Mouse (Mus musculus) brown adipose tissue, adult 24 weeks (tissue): ENCODE data around the gene Rtn2. TPM values are rescaled to one million over a fixed set of nuclear protein-coding genes. Genes with fewer than 3 reads are reported as not detected.

Experiments
- H3K27ac ChIP-seq: fragments of 200-500 bp; replicated peaks from 2 replicates; pipeline ENCODE4 v1.5.1; 2012; ENCODE audit warnings: low read depth, mild to moderate bottlenecking, low read length
- H3K4me1 ChIP-seq: fragments of 200-500 bp; 2 replicates; pipeline ENCODE4 v1.6.1; 2012; ENCODE audit warnings: low read length, mixed read lengths; ENCODE audit not compliant: control insufficient read depth, insufficient read depth, insufficient read length
- H3K4me3 ChIP-seq: fragments of 200-500 bp; 2 replicates; pipeline ENCODE4 v1.5.1; 2012; ENCODE audit warnings: low read depth, mild to moderate bottlenecking, low read length, moderate library complexity; ENCODE audit not compliant: insufficient read depth
- polyA plus RNA-seq: library from polyadenylated mRNA; stranded (reverse); fragments of >200 nt; gene quantifications from 2 replicates; pipeline ENCODE4 v1.2.4, GENCODE M21; 2012; ENCODE audit not compliant: missing spikeins, insufficient read depth, insufficient read length

The Rtn2 gene
- polyA plus RNA-seq, 1 experiment, result 14.9 TPM

DNA sequence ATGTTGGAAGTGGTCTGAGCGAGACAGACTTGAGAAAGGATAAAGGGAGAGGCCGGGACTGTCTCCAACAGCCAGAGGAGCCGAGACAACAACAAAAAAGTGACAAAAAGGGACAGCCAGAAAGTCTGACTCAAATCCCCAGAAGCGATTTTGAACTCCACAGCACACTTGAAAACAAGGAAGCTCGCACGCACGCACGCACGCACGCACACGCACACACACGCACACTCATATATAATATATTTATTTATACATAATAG lies 20.6 kb downstream of the Rtn2 start:
- H3K4me3 ChIP-seq, result no peak overlapping the region
- H3K27ac ChIP-seq, result no peak overlapping the region
- no peaks in the 10 kb centered on the region for H3K4me1 ChIP-seq

DNA sequence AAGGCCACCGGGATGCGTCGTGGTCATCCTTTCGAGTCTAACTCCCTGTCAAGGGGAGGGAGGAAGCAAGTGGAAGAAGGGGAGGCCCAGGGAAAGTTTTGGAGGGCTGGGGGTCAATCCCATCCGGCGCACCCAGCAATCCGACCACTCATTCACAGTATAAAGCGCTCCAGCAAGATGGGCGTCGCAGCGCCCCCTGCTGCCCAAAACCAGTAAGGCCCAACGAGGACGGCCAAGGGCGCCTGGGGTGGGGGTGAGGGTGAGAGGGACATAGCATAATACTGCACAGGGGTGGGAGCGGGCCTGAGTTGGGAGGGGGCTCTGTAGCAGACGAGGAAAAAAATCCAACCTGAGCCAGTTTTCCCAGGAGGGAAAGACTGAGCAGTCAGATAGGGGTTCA lies 21.3 kb downstream of the Rtn2 start:
- Histone ChIP-seq H3K4me1 (no peaks in the 10 kb centered on the region), H3K27ac (no peak overlapping the region), H3K4me3 (0 out of 2 replicates have a peak overlapping the region, but pooled peaks have one; percentile 5)

DNA sequence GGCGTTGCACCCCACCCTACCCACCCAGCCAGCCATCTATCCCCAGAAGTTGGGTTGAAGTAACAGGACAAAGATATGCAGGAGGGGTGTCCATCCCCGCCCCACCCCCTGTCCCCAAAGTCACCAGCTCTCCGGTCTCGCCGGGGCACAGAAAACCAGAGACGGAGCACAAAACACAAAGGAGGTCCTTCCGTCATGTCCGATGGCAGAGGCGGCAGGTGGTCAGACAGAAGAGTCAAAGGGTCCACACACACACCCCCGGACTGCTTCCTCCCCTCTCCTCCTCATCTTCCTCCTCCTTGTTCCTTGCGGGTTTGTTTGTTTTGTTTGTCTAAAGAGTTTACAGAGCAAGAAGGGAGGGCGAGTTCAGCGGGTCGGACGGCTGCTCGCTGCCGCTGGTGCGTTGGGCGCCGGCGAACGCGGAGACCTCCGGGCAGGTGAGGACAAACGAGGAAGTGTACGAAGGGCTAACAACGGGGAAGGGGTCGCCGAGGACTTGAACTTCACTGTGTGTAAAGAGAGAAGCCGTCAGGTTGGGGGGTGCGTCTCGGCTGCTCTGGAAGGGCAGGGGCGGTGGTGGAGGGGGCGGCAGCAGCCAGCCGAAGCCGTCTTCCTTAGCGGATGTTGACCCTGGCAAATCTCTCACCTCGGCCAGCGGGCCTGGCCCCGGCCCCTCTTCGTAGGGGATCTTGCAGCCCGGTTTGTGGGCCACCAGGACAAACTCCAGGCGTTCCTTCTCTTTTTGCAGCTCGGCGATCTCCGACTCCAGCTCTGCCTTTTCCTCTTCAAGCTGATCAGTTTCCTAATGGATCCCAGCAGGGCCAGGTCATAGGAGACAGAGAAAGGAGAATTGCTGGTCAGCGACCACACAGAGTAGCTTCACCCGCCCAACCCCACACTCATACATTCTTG lies 22.3 kb downstream of the Rtn2 start:
- peak overlapping the region; percentile 52 for H3K4me3 ChIP-seq
- no peak overlapping the region for H3K27ac ChIP-seq
- H3K4me1 ChIP-seq, result no peaks in the 10 kb centered on the region

DNA sequence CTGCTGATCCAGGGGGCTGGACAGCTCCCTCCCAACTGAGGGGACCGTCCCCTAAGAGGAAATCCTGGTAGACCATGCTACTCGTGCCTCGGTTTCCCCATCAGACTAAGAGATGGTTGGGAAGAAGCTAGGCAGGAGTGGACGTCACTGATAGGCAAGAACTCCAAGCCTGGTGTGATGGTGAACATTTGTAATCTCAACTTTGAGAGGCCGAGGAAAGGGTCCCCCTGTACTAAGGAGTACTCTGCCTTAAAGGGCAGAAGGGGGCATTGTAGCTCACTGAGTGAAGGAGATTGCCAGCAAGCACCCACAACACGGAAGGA lies 22.9 kb downstream of the Rtn2 start:
- Histone ChIP-seq H3K4me3 (0 out of 2 replicates have a peak overlapping the region, but pooled peaks have one; percentile 52), H3K27ac (no peak overlapping the region), H3K4me1 (no peaks in the 10 kb centered on the region)

DNA sequence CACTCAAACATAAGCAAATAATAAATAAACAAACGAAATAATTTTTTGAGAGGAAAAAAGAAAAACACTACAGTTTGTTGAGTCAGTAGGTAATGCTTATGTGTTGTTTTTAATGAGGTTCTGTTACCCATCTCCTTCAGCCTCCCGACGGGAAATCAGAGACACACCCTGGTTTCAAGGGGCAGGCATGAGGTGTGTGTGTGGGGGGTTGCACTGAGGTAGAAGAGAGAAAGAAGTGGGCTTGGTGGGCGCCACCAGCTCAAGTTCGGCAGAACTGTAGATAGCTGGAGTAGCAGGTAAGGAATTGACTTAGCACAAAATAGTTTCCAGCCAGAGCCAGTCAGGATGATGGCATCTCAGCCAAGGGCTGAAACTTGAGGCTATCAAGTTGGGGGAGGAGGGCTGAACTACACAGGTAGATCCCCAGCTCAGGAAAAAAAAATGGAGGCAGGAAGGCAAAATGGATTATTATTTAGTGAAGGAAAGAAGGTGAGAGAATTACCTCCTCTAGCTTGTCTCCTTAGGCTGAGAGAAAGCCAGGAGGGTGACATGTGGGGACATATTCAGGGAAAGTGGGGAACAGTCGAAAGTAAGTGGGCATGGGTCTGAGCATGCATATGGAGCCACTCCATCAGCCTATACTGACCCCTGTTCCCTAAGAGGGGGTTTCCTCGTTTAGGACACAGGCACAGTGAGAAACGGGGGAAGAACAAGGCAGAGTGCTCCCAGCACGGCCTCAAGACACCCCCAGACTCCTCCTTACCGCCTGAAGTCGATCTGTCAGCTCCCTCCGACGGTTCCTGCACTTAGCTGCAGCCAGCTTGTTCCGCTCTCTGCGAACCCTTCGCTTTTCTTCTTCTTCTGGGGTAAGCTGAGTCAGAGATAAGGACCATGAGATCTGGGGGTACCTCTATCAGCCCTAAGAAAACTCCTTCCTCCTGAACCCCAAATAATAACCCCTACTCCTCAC lies 23.7 kb downstream of the Rtn2 start:
- Histone ChIP-seq H3K4me3 (no peak overlapping the region), H3K4me1 (no peaks in the 10 kb centered on the region)

DNA sequence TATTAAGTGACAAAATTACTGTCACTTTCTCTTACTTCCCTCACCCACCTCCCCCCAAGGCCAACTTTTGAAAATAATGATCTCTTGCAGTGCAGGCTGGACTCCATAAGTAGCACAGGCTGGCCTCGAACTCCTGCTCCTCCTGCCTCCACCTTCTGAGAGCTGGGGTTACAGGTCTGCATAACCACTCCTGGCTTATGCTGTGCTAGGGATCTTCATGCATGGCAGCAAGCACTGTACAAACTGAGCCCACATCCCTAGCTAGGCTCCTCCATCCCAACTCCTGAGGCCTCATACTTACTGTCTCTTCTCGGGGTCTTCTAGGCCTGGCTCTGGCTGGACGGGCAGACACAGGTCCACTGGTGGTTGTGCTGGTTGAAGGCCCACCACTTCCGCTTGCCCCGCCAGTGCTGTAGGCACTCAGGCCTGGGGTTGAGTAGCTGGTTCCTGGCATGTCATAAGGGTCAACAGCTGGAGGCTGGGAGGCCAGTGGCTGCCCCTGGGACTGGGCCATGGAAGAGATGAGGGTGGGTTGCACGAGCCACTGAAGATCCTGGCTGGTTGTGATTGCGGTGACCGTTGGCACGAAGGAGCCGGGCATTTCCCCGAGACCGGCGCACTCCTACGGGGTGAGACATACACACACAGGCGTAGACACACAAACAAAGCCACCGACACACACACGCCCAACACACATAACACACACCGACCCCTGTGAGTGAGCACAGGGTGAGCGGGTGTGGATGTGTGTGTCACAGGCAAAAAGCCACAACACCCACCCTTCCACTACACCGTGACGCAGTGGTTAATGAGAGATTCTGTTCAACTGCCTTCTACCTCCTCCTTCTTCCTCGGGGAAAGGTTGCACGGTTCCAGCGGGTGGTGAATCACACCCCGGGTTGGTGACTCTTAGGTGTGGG lies 24.7 kb downstream of the Rtn2 start:
- no peak overlapping the region for H3K27ac ChIP-seq
- H3K4me3 ChIP-seq, result no peak overlapping the region; the same call in 1 of the 2 replicates
- no peaks in the 10 kb centered on the region for H3K4me1 ChIP-seq

More for the DNA sequence above, 23.7 kb downstream of the Rtn2 start:
- H3K27ac ChIP-seq, result no peak overlapping the region

DNA sequence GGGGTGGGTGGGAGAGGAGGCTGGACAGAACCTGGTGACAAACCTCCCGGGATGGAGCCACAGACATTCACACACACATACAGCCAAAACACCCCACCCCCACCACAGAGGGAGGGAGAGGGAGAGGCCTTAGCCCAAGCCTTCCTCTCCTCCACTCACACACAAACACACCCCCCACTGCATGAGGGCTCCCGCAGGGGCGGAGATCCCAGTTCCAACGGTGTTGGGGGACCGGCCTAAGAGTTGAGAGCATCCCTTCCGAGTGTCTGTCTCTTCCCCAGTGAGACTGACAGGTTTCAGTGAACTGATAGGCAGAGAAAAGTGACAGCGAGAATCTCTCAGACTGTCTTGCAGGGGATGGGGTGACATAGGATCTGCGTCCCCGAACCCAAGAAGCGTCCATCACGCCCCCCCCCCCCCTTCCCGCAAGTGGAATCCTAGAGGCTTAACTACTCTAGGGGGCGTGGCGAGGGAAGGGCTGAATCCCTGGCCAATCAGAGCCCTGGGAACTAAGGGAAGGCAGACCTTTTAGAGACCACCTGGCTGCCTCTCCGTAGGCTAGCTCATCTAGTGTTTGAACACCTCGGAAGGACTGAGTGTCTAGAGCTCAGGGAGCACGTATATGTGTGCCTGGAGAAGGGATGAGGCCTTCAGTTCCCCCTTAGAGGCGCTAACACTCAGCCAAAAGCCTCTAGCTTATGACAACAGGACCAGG lies 25.5 kb downstream of the Rtn2 start:
- Histone ChIP-seq H3K27ac (peak overlapping the region; percentile 81), H3K4me3 (peak overlapping the region; percentile 74), H3K4me1 (no peaks in the 10 kb centered on the region)

DNA sequence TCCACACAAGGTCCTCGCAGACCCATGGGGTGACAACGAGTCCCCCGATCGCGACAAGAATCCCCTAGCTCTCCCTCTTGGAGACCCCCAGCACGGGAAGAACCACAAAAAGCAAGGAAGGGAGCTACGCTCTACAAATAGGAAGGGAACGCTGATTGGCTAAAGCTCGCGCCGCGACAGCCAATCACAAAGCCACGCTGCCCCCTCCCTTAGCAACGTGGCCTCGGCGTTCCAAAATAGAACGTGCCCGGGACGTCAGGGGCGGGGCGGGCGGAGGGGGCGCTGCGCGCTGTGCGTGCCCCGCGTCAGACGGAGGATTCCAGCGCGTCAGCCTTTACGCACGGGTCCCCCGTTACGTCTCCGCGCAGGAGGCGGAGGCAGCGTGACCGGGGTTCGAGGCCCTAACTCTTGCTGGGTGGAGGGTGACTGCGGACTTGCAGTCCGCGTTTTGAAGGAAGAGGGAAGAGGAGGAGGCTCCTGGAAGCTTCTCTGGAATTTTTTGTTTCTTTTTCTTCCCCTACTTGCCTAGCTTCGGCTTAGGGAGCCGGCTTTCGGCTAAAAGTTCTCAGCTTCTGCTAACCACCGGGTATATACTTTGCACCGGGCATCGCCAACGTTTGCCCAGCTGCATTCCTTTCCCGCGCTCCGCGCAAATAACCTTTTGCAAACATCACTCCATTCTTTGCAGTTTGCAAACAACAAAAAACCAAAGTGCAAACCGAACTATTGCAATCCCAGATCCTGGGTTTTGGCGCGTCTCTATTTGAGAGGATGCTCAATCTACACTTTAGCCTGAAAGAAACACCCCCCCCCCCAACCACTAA lies 26.2 kb downstream of the Rtn2 start:
- Histone ChIP-seq H3K27ac (peak overlapping the region; percentile 81), H3K4me3 (peak overlapping the region; percentile 74), H3K4me1 (no peaks in the 10 kb centered on the region)

DNA sequence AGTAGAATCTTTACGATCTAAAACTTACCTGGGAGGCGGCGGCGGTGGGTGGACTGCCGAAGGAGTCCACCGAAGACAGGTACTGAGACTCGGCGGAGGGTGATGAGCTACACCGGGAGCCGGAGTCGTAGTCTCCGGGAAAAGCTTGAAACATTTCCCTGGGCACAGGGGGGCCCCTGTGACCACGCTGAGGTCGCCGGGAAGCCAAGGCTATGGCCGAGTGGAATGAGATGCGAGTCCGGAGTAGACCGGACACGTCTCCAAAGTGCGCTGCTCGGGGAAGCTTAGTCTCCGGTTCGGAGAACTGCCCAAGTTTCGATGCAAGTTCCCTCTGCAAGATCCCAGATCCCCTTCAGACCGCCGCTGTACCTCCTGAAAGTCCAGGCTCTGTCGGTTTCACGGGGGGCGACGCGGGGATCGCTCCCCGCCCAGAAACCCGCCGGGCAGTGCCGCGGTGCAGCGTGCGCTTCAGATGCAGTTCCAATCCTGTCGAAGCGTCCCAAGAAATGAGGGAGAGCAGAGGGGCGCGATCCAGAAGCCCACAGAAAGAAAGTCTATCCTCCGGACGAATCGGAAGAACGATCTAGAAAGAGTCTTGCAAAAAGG lies 27.0 kb downstream of the Rtn2 start:
- no peaks in the 10 kb centered on the region for H3K4me1 ChIP-seq
- H3K27ac ChIP-seq, result peak overlapping the region; percentile 46
- H3K4me3 ChIP-seq, result peak overlapping the region; percentile 63

DNA sequence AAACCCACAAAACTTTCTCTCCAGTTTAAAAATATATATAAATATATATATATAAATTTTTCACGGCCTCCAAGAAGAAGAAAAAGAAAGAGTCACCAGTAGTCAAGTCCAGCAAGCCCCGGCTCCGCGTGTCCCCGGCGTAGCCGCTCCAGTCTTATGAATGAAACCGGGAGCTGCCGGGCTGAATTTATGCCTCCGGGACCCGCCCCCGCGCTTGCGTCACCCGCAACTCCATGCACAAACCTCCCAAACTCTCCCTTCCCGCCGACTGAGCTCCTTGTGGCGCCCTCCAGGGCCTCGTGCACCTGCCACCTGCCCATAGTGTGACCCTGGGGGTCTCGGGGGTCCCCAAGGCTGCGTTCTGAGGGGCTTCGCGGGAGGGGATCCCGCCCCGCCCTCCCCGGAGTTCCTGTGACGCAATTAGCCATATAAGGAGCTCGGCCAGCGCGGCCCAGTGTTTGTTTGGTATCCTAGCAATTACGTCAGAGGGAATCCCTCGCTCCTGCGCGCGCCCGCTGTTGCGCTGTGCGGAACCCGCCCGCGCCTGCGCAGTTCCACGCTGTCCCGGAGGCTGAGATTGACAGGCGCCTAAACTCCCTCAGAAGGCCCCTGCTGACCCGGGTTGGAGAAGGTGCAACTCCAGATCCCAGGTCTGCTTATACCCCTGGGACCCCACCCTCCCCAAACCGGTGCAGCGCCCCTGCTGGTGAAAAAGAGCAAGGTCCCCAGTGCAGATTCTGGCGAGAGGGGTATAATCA lies 27.6 kb downstream of the Rtn2 start, which contains the start of gene Fosb:
TSS of gene Fosb (minus strand) at position 168 of the 758 bp plus-strand sequence.
- Histone ChIP-seq H3K4me3 (peak within 1 kb of the TSS; percentile 73), H3K27ac (peak within 1 kb of the TSS; percentile 93)

DNA sequence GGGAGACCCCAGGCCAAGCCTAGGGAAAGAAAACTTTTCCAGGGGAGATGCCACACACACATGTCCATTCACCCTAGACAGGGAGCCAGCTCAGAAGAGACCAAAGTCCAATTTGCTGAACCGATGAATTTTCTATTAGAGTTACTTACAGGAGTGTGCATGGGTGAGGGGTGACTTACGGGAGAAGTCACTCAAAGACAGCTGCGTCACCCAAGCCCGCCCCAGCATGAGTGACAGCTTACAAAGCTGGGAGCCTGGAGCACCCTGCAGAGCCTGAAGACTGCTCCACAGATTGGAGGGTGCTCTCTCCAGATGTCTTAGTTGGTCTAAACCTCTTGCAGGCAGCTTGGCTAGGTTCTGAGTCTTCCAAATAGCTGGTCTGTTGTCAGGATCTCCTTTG lies 29.6 kb downstream of the Rtn2 start:
- H3K4me3 ChIP-seq, result no peak overlapping the region
- peaks cover 5% of the 10 kb centered on the region; the same call in 1 of the 2 replicates for H3K4me1 ChIP-seq
- H3K27ac ChIP-seq, result no peak overlapping the region

More for the DNA sequence above, 27.6 kb downstream of the Rtn2 start, which contains the start of gene Fosb:
- no peaks in the 10 kb centered on the region for H3K4me1 ChIP-seq

DNA sequence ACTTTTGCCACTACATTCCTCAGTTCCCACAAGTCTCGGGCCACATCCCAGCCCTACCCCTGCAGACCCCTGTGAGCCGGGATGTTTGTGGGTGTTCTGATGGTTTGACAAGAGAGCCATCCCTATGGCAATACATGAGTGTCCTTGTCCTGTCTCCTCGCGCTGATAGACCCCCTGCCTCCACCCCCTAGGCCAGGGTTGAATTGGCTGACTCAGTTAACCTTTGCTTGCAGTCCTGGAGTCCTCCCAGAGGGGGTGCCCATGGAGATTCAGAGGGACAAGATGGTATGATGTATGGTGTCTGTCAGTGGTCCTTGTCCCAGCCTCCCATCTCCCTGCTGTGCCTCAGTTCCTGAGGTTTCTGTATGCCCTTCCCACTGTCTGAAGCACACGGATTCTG lies 31.6 kb downstream of the Rtn2 start:
- Histone ChIP-seq H3K4me3 (no peak overlapping the region), H3K4me1 (peaks cover 5% of the 10 kb centered on the region; the same call in 1 of the 2 replicates), H3K27ac (no peak overlapping the region)
